Mouse (Mus musculus): Measurements from ENCODE around the gene Nebl. TPM values are rescaled to one million over a fixed set of nuclear protein-coding genes. Genes with fewer than 3 reads are reported as not detected.

Gene Nebl
- polyA plus RNA-seq, 1 experiment: 132 TPM

- WGBS: 16% methylated on average over 6 of the region's 6 CpGs
- Histone ChIP-seq H3K27ac (ENCODE audit: control insufficient read depth, insufficient read depth, low read length) (peak overlapping the region; percentile 100), H3K4me3 (ENCODE audit: control insufficient read depth, insufficient read depth, low read length) (peak overlapping the region; percentile 23; the same call in 1 of the 2 replicates), H3K27me3 (ENCODE audit: control insufficient read depth, insufficient read depth, low read length) (no peaks in the 10 kb centered on the region), H3K4me1 (replicated peaks; ENCODE audit: control insufficient read depth, insufficient read depth, low read length) (peaks cover 16% of the 10 kb centered on the region), H3K36me3 (ENCODE audit: control insufficient read depth, insufficient read depth, low read length) (peaks cover 14% of the 10 kb centered on the region; the same call in 1 of the 2 replicates)
- TF ChIP-seq POLR2A (IDR thresholded peaks at IDR 0.05; ENCODE audit: control insufficient read depth, extremely low read depth, insufficient read depth, low read length, poor library complexity): no peak
- no peak for TF ChIP-seq CTCF (IDR thresholded peaks at IDR 0.05; ENCODE audit: borderline replicate concordance, control insufficient read depth, extremely low read depth, insufficient read depth, low read length, poor library complexity)
- peak; percentile 61 for DNase-seq
Measured at GRCm38 (mm10) chr2:17364971-17365548, 366.2 kb downstream of the Nebl start.

GRCm38 (mm10) chr2:17363337-17364216 is 367.7 kb downstream of the Nebl start:
- peak; percentile 36 for DNase-seq
- TF ChIP-seq CTCF (IDR thresholded peaks at IDR 0.05; ENCODE audit: borderline replicate concordance, control insufficient read depth, extremely low read depth, insufficient read depth, low read length, poor library complexity) (no peak), POLR2A (IDR thresholded peaks at IDR 0.05; ENCODE audit: control insufficient read depth, extremely low read depth, insufficient read depth, low read length, poor library complexity) (no peak)
- WGBS: 5% methylated on average over 12 of the region's 12 CpGs
- H3K27ac ChIP-seq (ENCODE audit: control insufficient read depth, insufficient read depth, low read length): peak overlapping the region; percentile 97
- H3K4me1 ChIP-seq (replicated peaks; ENCODE audit: control insufficient read depth, insufficient read depth, low read length): peaks cover 16% of the 10 kb centered on the region
- H3K27me3 ChIP-seq (ENCODE audit: control insufficient read depth, insufficient read depth, low read length): no peaks in the 10 kb centered on the region
- H3K36me3 ChIP-seq (ENCODE audit: control insufficient read depth, insufficient read depth, low read length): peaks cover 11% of the 10 kb centered on the region; the same call in 1 of the 2 replicates
- no peak overlapping the region for H3K4me3 ChIP-seq (ENCODE audit: control insufficient read depth, insufficient read depth, low read length)

GRCm38 (mm10) chr2:17362181-17362580 is 369.1 kb downstream of the Nebl start:
- 97% methylated on average over 1 of the region's 1 CpGs for WGBS

GRCm38 (mm10) chr2:17344643-17345042 is 386.6 kb downstream of the Nebl start:
- peaks cover 31% of the 10 kb centered on the region for H3K36me3 ChIP-seq (ENCODE audit: control insufficient read depth, insufficient read depth, low read length)
- TF ChIP-seq POLR2A (IDR thresholded peaks at IDR 0.05; ENCODE audit: control insufficient read depth, extremely low read depth, insufficient read depth, low read length, poor library complexity) (no peak), CTCF (IDR thresholded peaks at IDR 0.05; ENCODE audit: borderline replicate concordance, control insufficient read depth, extremely low read depth, insufficient read depth, low read length, poor library complexity) (no peak)
- WGBS: 98% methylated on average over 1 of the region's 1 CpGs
- H3K27me3 ChIP-seq (ENCODE audit: control insufficient read depth, insufficient read depth, low read length): no peaks in the 10 kb centered on the region
- no peaks in the 10 kb centered on the region for H3K4me1 ChIP-seq (replicated peaks; ENCODE audit: control insufficient read depth, insufficient read depth, low read length)
- no peak for DNase-seq
- no peak overlapping the region for H3K27ac ChIP-seq (ENCODE audit: control insufficient read depth, insufficient read depth, low read length)
- H3K4me3 ChIP-seq (ENCODE audit: control insufficient read depth, insufficient read depth, low read length): no peak overlapping the region

More at GRCm38 (mm10) chr2:17362181-17362580, 369.1 kb downstream of the Nebl start:
- H3K27ac ChIP-seq (ENCODE audit: control insufficient read depth, insufficient read depth, low read length): no peak overlapping the region
- DNase-seq: no peak
- no peak overlapping the region for H3K4me3 ChIP-seq (ENCODE audit: control insufficient read depth, insufficient read depth, low read length)
- H3K27me3 ChIP-seq (ENCODE audit: control insufficient read depth, insufficient read depth, low read length): no peaks in the 10 kb centered on the region
- peaks cover 16% of the 10 kb centered on the region for H3K4me1 ChIP-seq (replicated peaks; ENCODE audit: control insufficient read depth, insufficient read depth, low read length)
- H3K36me3 ChIP-seq (ENCODE audit: control insufficient read depth, insufficient read depth, low read length): peaks cover 13% of the 10 kb centered on the region
- TF ChIP-seq POLR2A (IDR thresholded peaks at IDR 0.05; ENCODE audit: control insufficient read depth, extremely low read depth, insufficient read depth, low read length, poor library complexity): no peak
- no peak for TF ChIP-seq CTCF (IDR thresholded peaks at IDR 0.05; ENCODE audit: borderline replicate concordance, control insufficient read depth, extremely low read depth, insufficient read depth, low read length, poor library complexity)

GRCm38 (mm10) chr2:17335451-17335850 is 395.8 kb downstream of the Nebl start:
- no peak for DNase-seq
- 90% methylated on average over 5 of the region's 5 CpGs for WGBS
- Histone ChIP-seq H3K27me3 (ENCODE audit: control insufficient read depth, insufficient read depth, low read length) (no peaks in the 10 kb centered on the region), H3K27ac (ENCODE audit: control insufficient read depth, insufficient read depth, low read length) (no peak overlapping the region), H3K4me1 (replicated peaks; ENCODE audit: control insufficient read depth, insufficient read depth, low read length) (no peaks in the 10 kb centered on the region), H3K4me3 (ENCODE audit: control insufficient read depth, insufficient read depth, low read length) (no peak overlapping the region), H3K36me3 (ENCODE audit: control insufficient read depth, insufficient read depth, low read length) (no peaks in the 10 kb centered on the region)
- TF ChIP-seq POLR2A (IDR thresholded peaks at IDR 0.05; ENCODE audit: control insufficient read depth, extremely low read depth, insufficient read depth, low read length, poor library complexity): no peak
- TF ChIP-seq CTCF (IDR thresholded peaks at IDR 0.05; ENCODE audit: borderline replicate concordance, control insufficient read depth, extremely low read depth, insufficient read depth, low read length, poor library complexity): no peak

- H3K27me3 ChIP-seq (ENCODE audit: control insufficient read depth, insufficient read depth, low read length): no peaks in the 10 kb centered on the region
- H3K27ac ChIP-seq (ENCODE audit: control insufficient read depth, insufficient read depth, low read length): no peak overlapping the region
- no peak overlapping the region for H3K4me3 ChIP-seq (ENCODE audit: control insufficient read depth, insufficient read depth, low read length)
- no peaks in the 10 kb centered on the region for H3K4me1 ChIP-seq (replicated peaks; ENCODE audit: control insufficient read depth, insufficient read depth, low read length)
- TF ChIP-seq CTCF (IDR thresholded peaks at IDR 0.05; ENCODE audit: borderline replicate concordance, control insufficient read depth, extremely low read depth, insufficient read depth, low read length, poor library complexity): no peak
- no peak for TF ChIP-seq POLR2A (IDR thresholded peaks at IDR 0.05; ENCODE audit: control insufficient read depth, extremely low read depth, insufficient read depth, low read length, poor library complexity)
- no peak for DNase-seq
- no peaks in the 10 kb centered on the region for H3K36me3 ChIP-seq (ENCODE audit: control insufficient read depth, insufficient read depth, low read length)
- 92% methylated on average over 1 of the region's 1 CpGs for WGBS
Measured at GRCm38 (mm10) chr2:17326590-17326989, 404.7 kb downstream of the Nebl start.
